Mouse (Mus musculus): ENCODE data around the gene Iqsec3.

GRCm38 (mm10) chr6:121363061-121363460 is 110.4 kb downstream of the Iqsec3 start:
- no peak for TF ChIP-seq CTCF (IDR thresholded peaks at IDR 0.05; ENCODE audit: extremely low read depth, insufficient read length, insufficient replicate concordance, low read depth, low read length)
- no peak for TF ChIP-seq POLR2A (IDR thresholded peaks at IDR 0.05; ENCODE audit: low read depth, low read length)

Data from small intestine, adult 2 months (tissue).